Mouse (Mus musculus): Measurements from ENCODE around the gene Adgrf4.

Gene Adgrf4

DNA sequence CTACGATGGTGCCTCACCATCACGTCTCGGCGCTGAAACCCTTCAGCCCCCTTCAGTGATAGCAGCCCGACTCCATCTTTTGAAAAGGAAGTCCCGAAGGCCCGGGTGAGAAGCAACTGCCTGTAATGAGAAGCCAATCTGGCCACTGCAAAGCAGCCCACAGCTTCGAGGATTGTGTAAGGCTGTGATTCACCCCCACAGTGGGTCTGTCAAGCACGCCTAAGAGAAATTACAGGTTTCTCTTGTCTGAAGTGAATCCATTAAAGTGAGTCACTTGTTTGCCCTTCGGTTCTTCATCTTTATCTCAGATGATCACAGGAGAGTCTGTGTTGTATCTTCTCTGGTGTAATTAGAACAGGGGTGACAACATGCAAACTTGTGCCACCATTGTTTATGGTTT, at the start of gene Adgrf4:
Gene Adgrf4, minus strand, starts transcription at position 149 of the 400 bp plus-strand sequence.
- peak in 1 of 2 experiments; percentile 10 for DNase-seq (ENCODE audit: low spot score in 2 of 2)

- DNase-seq (ENCODE audit: low spot score in 2 of 2) = no peak
These were observed 49.7 kb upstream of the Adgrf4 start, which contains the start of gene Adgrf2 for GRCm38 (mm10) chr17:42741801-42742217. Gene Adgrf2, minus strand, starts transcription at chr17:42742179.

GRCm38 (mm10) chr17:42738794-42739193, 46.7 kb upstream of the Adgrf4 start:
- DNase-seq (ENCODE audit: low spot score in 2 of 2) = no peak

DNA sequence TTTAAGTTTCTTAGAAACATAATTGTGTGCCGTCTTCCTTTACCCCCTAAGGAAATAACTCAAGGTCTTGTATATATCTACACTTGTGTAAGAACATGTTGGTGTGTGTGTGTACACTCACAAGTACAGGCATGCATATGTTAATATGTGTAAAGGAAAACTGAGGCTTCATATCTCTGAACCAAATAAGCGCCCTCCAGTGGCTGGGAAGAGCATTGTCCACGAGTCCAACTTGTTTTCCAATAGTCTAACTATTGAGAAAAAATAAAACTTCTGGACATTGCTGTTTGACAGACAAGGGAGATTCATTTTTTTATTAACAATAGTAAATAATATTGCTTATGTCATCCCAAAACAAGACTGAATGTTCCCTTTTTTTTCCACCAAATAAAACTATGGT, 25.1 kb upstream of the Adgrf4 start:
- DNase-seq (ENCODE audit: low spot score in 2 of 2) = no peak

- DNase-seq (ENCODE audit: low spot score in 2 of 2) = no peak
These were observed 22.9 kb upstream of the Adgrf4 start for GRCm38 (mm10) chr17:42714991-42715390.

DNA sequence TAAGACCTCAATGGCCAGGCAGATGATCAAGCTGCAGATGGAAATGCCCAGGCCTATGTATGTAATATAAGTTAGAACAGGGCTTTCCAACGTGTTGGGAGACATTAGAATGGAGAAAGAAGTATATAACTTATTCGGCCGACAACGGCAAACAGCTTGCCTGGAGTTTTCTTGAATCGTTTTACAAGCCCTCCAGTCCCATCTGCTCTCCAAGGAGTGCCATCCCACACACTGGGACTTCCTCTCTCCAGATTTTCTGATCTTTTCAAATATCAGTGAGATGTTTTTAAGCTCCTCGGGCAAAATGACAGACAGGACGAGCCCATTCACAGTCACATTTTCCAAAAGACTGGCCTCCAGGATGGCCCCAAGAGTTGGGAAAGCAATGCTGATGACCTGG, 18.6 kb upstream of the Adgrf4 start:
- peak; percentile 31 to 35 for DNase-seq (ENCODE audit: low spot score in 2 of 2)

- no peak for DNase-seq (ENCODE audit: low spot score in 2 of 2)
These were observed 13.5 kb upstream of the Adgrf4 start for GRCm38 (mm10) chr17:42705611-42706010.

DNA sequence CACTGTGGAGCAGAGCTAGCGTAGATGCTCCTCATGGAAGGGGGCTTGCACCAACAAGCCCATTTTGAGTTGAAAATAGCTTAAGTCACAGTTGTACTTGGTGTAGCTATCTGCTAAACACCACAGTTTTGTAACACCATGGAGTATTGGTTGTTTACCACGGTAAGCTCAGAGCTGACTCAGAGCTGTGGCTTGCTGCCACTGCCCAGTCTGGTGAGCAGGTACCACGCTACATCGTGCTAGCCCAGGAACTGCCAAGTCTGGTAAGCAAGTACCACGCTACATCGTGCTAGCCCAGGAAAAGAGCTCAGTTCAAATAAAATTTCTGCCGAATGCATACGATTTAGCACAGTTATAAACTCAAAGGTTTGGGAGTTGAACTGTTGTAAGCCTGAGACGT, 10.1 kb upstream of the Adgrf4 start:
- DNase-seq (ENCODE audit: low spot score in 2 of 2) = no peak

GRCm38 (mm10) chr17:42694730-42695129, 2.6 kb upstream of the Adgrf4 start:
- DNase-seq (ENCODE audit: low spot score in 2 of 2) = peak; percentile 28 to 43

- DNase-seq (ENCODE audit: low spot score in 2 of 2) = no peak
These were observed 1.6 kb downstream of the Adgrf4 start for GRCm38 (mm10) chr17:42690531-42690930.

- peak; percentile 4 to 17 for DNase-seq (ENCODE audit: low spot score in 2 of 2)
These were observed 33.3 kb downstream of the Adgrf4 start for GRCm38 (mm10) chr17:42658634-42659422.

- DNase-seq (ENCODE audit: low spot score in 2 of 2) = no peak
These were observed 48.7 kb downstream of the Adgrf4 start for GRCm38 (mm10) chr17:42643416-42643815.

DNA sequence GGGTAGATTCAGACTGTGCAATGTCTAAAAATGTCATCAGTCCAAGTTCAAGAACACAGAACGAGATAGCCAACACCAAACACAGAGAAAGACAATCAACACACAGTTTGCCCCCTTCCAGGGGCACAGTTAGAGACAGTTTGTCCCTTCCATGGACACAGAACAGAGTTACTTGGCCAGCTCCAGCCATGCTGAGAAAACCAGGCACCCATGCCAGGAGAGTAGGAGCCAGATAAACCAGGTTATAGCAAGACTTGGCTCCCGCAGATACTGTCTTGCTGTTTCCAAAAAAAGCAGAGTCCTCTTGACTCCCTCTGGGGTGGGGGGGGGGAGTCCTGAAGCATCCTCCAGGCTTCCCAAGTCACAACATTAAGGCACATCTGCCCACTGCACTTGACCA, 61.9 kb downstream of the Adgrf4 start:
- DNase-seq (ENCODE audit: low spot score in 2 of 2) = no peak

DNA sequence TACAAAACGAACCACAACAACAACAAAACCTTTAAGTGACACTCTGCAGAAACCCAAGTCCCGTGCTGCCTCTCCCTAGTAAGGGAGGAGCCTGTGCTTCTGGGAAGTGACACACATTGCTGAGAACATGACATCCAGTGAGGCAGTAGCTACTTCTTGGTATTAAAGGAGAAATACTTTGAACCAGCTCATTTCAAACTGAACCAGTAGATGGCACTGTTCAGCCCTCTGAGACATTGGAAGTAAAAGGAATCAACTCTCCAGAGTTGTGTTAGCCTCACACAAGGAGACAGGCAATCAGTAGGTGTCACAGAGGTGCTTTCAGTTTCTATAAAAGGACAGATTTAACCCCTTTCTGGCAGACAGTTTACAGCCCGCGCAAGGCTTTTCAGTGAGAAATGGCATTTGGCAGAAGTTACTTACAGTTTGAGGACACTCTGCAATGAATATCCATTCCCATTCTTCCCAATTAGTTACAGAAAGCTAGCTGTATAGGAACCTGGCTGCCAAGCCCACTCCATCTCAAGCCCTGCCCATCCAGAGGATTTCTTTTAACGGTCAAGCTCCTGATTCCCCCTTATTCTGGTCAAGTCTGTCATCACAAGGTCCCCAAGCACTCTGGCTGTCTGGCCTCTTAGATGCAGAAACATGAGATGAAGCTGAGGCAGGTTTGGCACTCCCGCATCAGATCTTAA, 78.9 kb downstream of the Adgrf4 start:
- DNase-seq (ENCODE audit: low spot score in 2 of 2) = peak; percentile 64 to 74

DNA sequence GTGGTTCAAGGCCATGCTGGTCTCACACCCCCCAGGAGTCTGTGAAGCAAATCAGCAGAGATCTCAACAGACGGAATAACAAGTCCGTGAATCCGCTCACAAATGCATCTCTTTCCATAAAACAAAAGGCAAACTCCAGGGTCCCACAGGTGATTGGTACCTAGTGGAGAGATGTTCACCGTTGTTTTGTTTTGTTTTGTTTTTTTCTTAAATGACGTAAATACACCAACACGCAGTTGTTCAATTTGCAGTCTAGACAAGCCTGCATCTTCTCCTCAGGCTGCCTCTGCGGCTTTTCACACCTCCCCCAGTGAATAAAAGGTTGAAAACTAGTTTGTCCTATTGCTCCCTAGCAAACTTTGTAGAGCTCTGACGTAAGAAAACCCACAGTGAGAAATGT, 80.8 kb downstream of the Adgrf4 start, which contains the start of gene Opn5:
Gene Opn5, minus strand, starts transcription at position 101 of the 400 bp plus-strand sequence.
- no peak for DNase-seq (ENCODE audit: low spot score in 2 of 2)

DNA sequence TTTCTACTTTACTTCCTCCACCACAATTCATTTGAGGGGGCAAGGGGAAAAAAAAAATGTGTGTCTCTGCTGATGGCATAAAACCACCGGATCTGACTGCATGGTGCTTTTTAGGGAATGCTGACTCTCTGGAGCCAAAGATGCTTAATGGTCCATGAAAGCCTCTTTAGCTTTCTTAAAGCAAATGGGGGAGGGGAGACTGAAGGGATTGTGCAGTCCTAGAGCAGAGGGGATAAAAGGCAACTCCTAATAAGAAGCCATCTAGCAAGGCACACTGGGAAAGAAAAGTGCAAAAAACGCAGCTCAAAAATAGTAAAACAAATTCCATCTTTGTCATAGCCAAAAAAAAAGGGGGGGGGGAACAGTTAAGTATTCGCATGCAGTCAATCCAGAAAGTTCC, 83.8 kb downstream of the Adgrf4 start:
- no peak for DNase-seq (ENCODE audit: low spot score in 2 of 2)
